Mouse (Mus musculus): ENCODE results near the gene Rxra. TPM values are rescaled to one million over a fixed set of nuclear protein-coding genes. Genes with fewer than 3 reads are reported as not detected.

The Rxra gene
- polyA plus RNA-seq, 1 experiment = 17.5 TPM

DNA sequence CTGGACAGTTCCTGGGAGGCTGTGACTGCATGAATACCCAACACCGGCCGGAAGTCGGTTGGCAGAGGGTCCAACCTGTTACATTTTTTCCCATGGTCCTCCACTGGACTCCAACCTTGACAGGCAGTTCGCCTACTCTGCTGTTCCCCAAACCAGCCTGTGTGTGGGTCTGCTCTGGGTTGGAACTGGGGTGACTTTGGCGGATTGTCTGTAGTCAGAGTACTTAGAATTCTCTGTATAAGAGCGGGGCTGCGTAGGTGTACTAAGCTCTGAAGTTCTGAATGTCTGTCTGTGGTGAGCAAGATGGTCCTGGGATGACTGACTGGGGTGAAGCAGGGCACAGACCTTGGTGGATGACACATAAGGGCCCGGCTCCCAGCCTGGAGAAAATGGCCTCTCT lies 109.1 kb downstream of the Rxra start:
- 89% methylated on average over 8 of the region's 8 CpGs for WGBS
- no peaks in the 10 kb centered on the region for H3K27me3 ChIP-seq (ENCODE audit: control insufficient read depth, insufficient read depth, low read length)
- no peak for DNase-seq
- H3K4me1 ChIP-seq (ENCODE audit: control insufficient read depth, insufficient read depth, low read length) = no peaks in the 10 kb centered on the region
- TF ChIP-seq POLR2A (IDR thresholded peaks at IDR 0.05; ENCODE audit: borderline replicate concordance, insufficient read depth, low read length) = no peak
- TF ChIP-seq CTCF (IDR thresholded peaks at IDR 0.05; ENCODE audit: borderline replicate concordance, insufficient read depth, low read depth, low read length) = no peak
- no peak overlapping the region for H3K27ac ChIP-seq (ENCODE audit: insufficient read depth, low read length)
- no peak overlapping the region for H3K4me3 ChIP-seq (replicated peaks; ENCODE audit: insufficient read depth, low read depth, low read length)

DNA sequence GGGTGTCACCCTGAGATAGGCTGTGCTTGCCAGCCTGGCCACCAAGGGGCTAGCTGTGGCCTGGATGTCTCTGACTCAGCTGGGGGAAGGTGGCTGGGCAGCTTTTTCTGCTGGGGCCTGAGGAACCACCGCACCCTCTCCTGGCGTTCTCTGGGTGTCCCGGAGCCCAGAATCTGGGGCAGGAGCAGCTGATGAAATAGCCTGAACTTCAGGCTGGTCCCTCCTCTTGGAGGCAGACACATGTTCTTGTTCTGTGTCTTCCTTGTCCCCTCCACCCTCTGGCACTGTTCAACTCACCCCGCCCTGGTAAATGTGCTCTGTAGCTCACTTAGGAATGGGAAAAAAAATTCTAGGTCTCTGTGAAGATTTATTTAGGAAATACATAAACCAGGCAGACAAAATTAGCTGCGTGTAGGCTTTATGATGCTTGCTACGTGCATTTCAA lies 109.8 kb downstream of the Rxra start:
- Histone ChIP-seq H3K27me3 (ENCODE audit: control insufficient read depth, insufficient read depth, low read length) (no peaks in the 10 kb centered on the region), H3K27ac (ENCODE audit: insufficient read depth, low read length) (no peak overlapping the region), H3K4me3 (replicated peaks; ENCODE audit: insufficient read depth, low read depth, low read length) (no peak overlapping the region), H3K4me1 (ENCODE audit: control insufficient read depth, insufficient read depth, low read length) (no peaks in the 10 kb centered on the region)
- TF ChIP-seq POLR2A (IDR thresholded peaks at IDR 0.05; ENCODE audit: borderline replicate concordance, insufficient read depth, low read length) (no peak), CTCF (IDR thresholded peaks at IDR 0.05; ENCODE audit: borderline replicate concordance, insufficient read depth, low read depth, low read length) (no peak)
- WGBS = 91% methylated on average over 6 of the region's 6 CpGs
- no peak for DNase-seq

DNA sequence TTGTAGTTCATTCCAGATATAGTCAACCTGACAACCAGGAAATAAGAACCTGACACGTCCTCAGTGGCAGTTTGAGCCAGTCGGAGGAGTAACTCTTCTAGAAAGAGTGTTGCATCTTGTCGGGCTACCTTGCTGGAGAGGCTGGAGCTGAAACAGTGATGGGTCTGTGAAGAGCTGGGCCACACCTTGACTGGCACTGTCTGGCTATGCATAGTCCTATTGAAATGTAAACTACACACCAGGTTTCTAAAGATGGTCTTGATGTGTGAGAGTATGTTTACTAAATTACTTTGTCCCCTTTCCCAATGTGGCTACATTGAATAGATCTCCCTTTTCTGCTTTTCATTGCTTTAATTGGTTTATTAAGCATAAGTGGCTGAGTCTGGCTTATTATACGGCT lies 115.3 kb downstream of the Rxra start:
- H3K27ac ChIP-seq (ENCODE audit: insufficient read depth, low read length) = no peak overlapping the region
- WGBS = 92% methylated on average over 4 of the region's 4 CpGs
- DNase-seq = no peak
- no peak overlapping the region for H3K4me3 ChIP-seq (replicated peaks; ENCODE audit: insufficient read depth, low read depth, low read length)
- H3K4me1 ChIP-seq (ENCODE audit: control insufficient read depth, insufficient read depth, low read length) = no peaks in the 10 kb centered on the region
- no peak for TF ChIP-seq POLR2A (IDR thresholded peaks at IDR 0.05; ENCODE audit: borderline replicate concordance, insufficient read depth, low read length)
- TF ChIP-seq CTCF (IDR thresholded peaks at IDR 0.05; ENCODE audit: borderline replicate concordance, insufficient read depth, low read depth, low read length) = no peak
- H3K27me3 ChIP-seq (ENCODE audit: control insufficient read depth, insufficient read depth, low read length) = no peaks in the 10 kb centered on the region

DNA sequence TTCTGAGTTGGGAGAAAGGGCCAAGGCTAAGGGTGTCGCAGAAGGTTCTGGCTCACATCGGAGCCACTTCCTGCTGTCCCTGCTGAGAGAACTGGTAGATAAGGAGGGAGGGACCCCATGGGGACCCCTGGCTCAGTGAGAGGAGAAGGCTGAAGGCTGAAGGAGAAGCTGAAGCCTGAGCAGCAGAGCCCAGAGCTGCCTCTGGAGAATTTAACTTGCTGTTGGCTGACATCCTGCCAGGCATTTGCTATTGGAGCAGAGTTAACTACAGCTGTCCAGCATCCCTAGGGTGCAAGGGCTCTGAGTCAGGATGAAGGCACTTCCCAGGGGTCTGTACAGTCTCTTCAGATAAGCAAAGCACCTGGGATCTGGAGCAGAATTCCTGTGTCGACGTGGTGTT lies 122.8 kb downstream of the Rxra start:
- no peak overlapping the region for H3K4me3 ChIP-seq (replicated peaks; ENCODE audit: insufficient read depth, low read depth, low read length)
- no peak overlapping the region for H3K27ac ChIP-seq (ENCODE audit: insufficient read depth, low read length)
- no peaks in the 10 kb centered on the region for H3K4me1 ChIP-seq (ENCODE audit: control insufficient read depth, insufficient read depth, low read length)
- H3K27me3 ChIP-seq (ENCODE audit: control insufficient read depth, insufficient read depth, low read length) = 0 out of 2 replicates have a peak, but pooled peaks cover 2% of the 10 kb centered on the region
- 55% methylated on average over 4 of the region's 4 CpGs for WGBS
- TF ChIP-seq CTCF (IDR thresholded peaks at IDR 0.05; ENCODE audit: borderline replicate concordance, insufficient read depth, low read depth, low read length) (no peak), POLR2A (IDR thresholded peaks at IDR 0.05; ENCODE audit: borderline replicate concordance, insufficient read depth, low read length) (no peak)
- DNase-seq = no peak

DNA sequence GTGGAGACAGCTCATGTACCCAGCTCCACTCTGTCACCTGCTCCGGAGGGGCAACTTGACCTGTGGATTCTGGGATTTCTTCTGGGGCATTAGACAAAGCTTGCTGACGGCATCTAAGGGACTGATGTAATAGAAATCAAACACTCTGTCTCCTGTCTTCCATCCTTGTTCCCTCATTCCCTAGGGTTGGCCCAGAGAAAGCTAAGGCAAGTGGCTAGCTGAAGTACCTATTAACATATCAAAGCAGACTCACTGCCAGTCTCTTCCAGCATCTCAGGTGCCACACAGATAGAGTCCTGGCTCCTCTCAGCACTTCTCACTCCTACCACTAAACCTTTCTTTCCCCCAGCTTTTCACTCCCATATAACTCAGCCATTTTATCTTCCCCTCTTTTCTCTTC lies 124.8 kb downstream of the Rxra start:
- no peak for DNase-seq
- 88% methylated on average over 2 of the region's 2 CpGs for WGBS
- Histone ChIP-seq H3K4me3 (replicated peaks; ENCODE audit: insufficient read depth, low read depth, low read length) (no peak overlapping the region), H3K4me1 (ENCODE audit: control insufficient read depth, insufficient read depth, low read length) (no peaks in the 10 kb centered on the region), H3K27ac (ENCODE audit: insufficient read depth, low read length) (no peak overlapping the region), H3K27me3 (ENCODE audit: control insufficient read depth, insufficient read depth, low read length) (peaks cover 2% of the 10 kb centered on the region; the same call in 1 of the 2 replicates)
- no peak for TF ChIP-seq POLR2A (IDR thresholded peaks at IDR 0.05; ENCODE audit: borderline replicate concordance, insufficient read depth, low read length)
- no peak for TF ChIP-seq CTCF (IDR thresholded peaks at IDR 0.05; ENCODE audit: borderline replicate concordance, insufficient read depth, low read depth, low read length)

DNA sequence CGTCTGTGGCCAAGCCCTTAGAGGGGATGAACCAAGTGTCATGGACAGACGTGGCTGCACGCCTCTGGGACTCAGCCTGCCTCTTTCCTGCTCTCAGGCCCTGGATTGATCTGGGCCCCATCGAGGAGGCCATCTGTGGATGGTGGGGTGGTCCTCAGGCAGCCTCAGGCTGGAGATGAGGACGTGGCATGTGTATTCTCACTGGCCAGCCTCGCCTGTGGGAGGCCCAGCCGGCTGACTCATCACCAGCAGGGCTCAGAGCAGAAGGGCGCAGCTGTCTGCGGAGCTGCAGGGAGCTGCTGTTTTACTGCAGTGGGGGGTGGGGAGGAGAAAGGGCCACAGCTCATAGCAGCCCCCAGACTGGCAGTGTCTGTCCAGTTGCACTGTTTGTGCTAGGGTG lies 126.3 kb downstream of the Rxra start:
- Histone ChIP-seq H3K4me1 (ENCODE audit: control insufficient read depth, insufficient read depth, low read length) (no peaks in the 10 kb centered on the region), H3K4me3 (replicated peaks; ENCODE audit: insufficient read depth, low read depth, low read length) (no peak overlapping the region), H3K27me3 (ENCODE audit: control insufficient read depth, insufficient read depth, low read length) (peaks cover 2% of the 10 kb centered on the region; the same call in 1 of the 2 replicates), H3K27ac (ENCODE audit: insufficient read depth, low read length) (no peak overlapping the region)
- WGBS = 30% methylated on average over 9 of the region's 9 CpGs
- no peak for DNase-seq
- TF ChIP-seq CTCF (IDR thresholded peaks at IDR 0.05; ENCODE audit: borderline replicate concordance, insufficient read depth, low read depth, low read length) (no peak), POLR2A (IDR thresholded peaks at IDR 0.05; ENCODE audit: borderline replicate concordance, insufficient read depth, low read length) (no peak)

DNA sequence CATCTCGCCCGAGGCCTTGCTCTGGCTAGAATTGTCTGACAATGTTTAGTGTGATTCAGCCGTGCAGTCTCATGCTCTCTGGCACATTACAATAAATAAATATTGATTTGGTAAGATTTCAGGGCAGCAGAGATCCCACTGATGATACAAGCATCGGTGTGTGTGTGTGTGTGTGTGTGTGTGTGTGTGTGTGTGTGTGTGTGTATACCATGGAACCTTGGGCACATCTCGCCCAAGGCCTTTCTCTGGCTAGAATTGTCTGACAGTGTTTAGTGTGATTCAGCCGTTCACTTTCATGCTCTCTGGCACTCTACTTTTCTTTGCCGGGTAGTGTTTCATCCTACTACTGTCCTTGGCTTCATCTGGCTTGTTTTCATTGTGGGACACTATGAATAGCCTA lies 130.5 kb downstream of the Rxra start:
- no peaks in the 10 kb centered on the region for H3K4me1 ChIP-seq (ENCODE audit: control insufficient read depth, insufficient read depth, low read length)
- H3K27ac ChIP-seq (ENCODE audit: insufficient read depth, low read length) = no peak overlapping the region
- peaks cover 2% of the 10 kb centered on the region; the same call in 1 of the 2 replicates for H3K27me3 ChIP-seq (ENCODE audit: control insufficient read depth, insufficient read depth, low read length)
- 91% methylated on average over 7 of the region's 7 CpGs for WGBS
- no peak overlapping the region for H3K4me3 ChIP-seq (replicated peaks; ENCODE audit: insufficient read depth, low read depth, low read length)
- TF ChIP-seq CTCF (IDR thresholded peaks at IDR 0.05; ENCODE audit: borderline replicate concordance, insufficient read depth, low read depth, low read length) = no peak
- TF ChIP-seq POLR2A (IDR thresholded peaks at IDR 0.05; ENCODE audit: borderline replicate concordance, insufficient read depth, low read length) = no peak
- DNase-seq = no peak

DNA sequence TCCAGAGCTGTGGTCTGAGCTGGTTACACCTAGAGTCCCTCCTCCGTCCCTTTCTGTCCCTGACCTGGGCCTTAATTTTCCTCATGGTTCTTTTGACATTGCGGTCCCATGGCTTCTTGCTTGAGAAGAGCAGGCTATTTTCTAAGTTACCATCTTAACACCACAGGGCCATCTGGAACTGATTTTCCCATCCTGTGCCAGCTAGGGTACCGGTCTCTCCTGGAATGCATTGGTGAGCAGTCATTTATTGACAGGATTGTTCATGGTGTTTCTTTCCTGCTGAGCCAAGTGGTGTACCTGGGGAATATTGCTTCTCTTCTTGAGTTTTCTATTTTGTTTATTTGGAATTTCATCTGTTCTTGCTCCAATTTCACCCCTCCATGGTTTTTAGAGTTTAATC lies 131.4 kb downstream of the Rxra start:
- TF ChIP-seq POLR2A (IDR thresholded peaks at IDR 0.05; ENCODE audit: borderline replicate concordance, insufficient read depth, low read length) (no peak), CTCF (IDR thresholded peaks at IDR 0.05; ENCODE audit: borderline replicate concordance, insufficient read depth, low read depth, low read length) (no peak)
- DNase-seq = no peak
- WGBS = 72% methylated on average over 3 of the region's 3 CpGs
- H3K27me3 ChIP-seq (ENCODE audit: control insufficient read depth, insufficient read depth, low read length) = peaks cover under 1% of the 10 kb centered on the region; the same call in 1 of the 2 replicates
- H3K27ac ChIP-seq (ENCODE audit: insufficient read depth, low read length) = no peak overlapping the region
- H3K4me1 ChIP-seq (ENCODE audit: control insufficient read depth, insufficient read depth, low read length) = no peaks in the 10 kb centered on the region
- no peak overlapping the region for H3K4me3 ChIP-seq (replicated peaks; ENCODE audit: insufficient read depth, low read depth, low read length)

All from cerebellum, adult 2 months (tissue).